ENCODE assay signal across 14 mouse cellular contexts in genomic region chr3:141575076-141575688, GRCm38 (mm10).
"Had no signal": no experiment of that assay in that cellular context is flagged by ENCODE, and none has a peak within 500 bp of the region (broad histone marks: within the 10 kb centered on the region; RNA-seq: fewer than 3 reads in every experiment).

No protein-coding gene starts in this region.

- H3K27ac ChIP-seq: layer of hippocampus, adult 2 months; liver, embryonic 14.5 days; macrophage; midbrain, embryonic 12.5 days had no signal

- H3K9ac ChIP-seq: liver, embryonic 14.5 days; liver, postnatal 0 days; lung, embryonic 14.5 days; midbrain, embryonic 12.5 days had no signal

- H3K9me3 ChIP-seq: midbrain, embryonic 12.5 days had no signal

- H3K4me1 ChIP-seq: midbrain, embryonic 12.5 days had no signal

- H3K4me3 ChIP-seq: layer of hippocampus, adult 2 months; midbrain, embryonic 12.5 days had no signal

- ATAC-seq: liver, postnatal 0 days; lung, postnatal 0 days had no signal

- DNase-seq: kidney, adult 11 months; kidney, adult 9 months; kidney, postnatal 14 days; layer of hippocampus, adult 9-11 months; liver, postnatal 0 days; lung, embryonic 14.5 days; thymus, adult 18-20 months; thymus, postnatal 36 days had no signal

- H3K36me3 ChIP-seq: midbrain, embryonic 12.5 days had no signal

- H3K4me2 ChIP-seq: liver, embryonic 11.5 days; lung, embryonic 14.5 days; midbrain, embryonic 12.5 days had no signal
